Mouse (Mus musculus) CH12.LX (cell line): ENCODE measurements around the gene Pou5f2.

Experiments used
- BHLHE40 ChIP-seq: IDR thresholded peaks from 2 replicates; pipeline ENCODE4 v1.6.1; 2011; ENCODE audit warnings: mild to moderate bottlenecking, low read depth, low read length, improper control_type of control experiment
- CTCF ChIP-seq, 2 experiments: IDR thresholded peaks in 1 of 2; conservative IDR thresholded peaks in 1 of 2; 2 replicates each; pipeline ENCODE4 v1.5.1; 2011 to 2012; ENCODE audit warnings: low read depth in 2 of 2, low read length in 2 of 2, improper control_type of control experiment in 1 of 2, inconsistent platforms in 1 of 2, mild to moderate bottlenecking in 1 of 2, moderate library complexity in 1 of 2
- ELF1 ChIP-seq: IDR thresholded peaks from 2 replicates; pipeline ENCODE4 v1.6.1; 2014; ENCODE audit warnings: low read depth, mild to moderate bottlenecking, inconsistent platforms, low read length, improper control_type of control experiment
- EP300 ChIP-seq: IDR thresholded peaks from 2 replicates; pipeline ENCODE4 v1.6.1; 2011; ENCODE audit warnings: low read length, improper control_type of control experiment
- JUND ChIP-seq: conservative IDR thresholded peaks from 2 replicates; pipeline ENCODE4 v1.6.1; 2011; ENCODE audit warnings: low read depth, low read length, improper control_type of control experiment
- KAT2A ChIP-seq: IDR thresholded peaks from 2 replicates; pipeline ENCODE4 v1.6.1; 2012; ENCODE audit warnings: low read length, improper control_type of control experiment, inconsistent platforms; ENCODE audit not compliant: insufficient replicate concordance
- MAFK ChIP-seq: IDR thresholded peaks from 2 replicates; pipeline ENCODE4 v1.6.1; 2011; ENCODE audit warnings: low read length, improper control_type of control experiment; ENCODE audit not compliant: insufficient replicate concordance
- MEF2A ChIP-seq: IDR thresholded peaks from 2 replicates; pipeline ENCODE4 v1.6.1; 2014; ENCODE audit warnings: low read depth, mild to moderate bottlenecking, inconsistent platforms, low read length, improper control_type of control experiment, borderline replicate concordance
- POLR2A ChIP-seq: IDR thresholded peaks from 2 replicates; pipeline ENCODE4 v1.6.1; 2011; ENCODE audit warnings: low read depth, mild to moderate bottlenecking, improper control_type of control experiment, low read length
- POLR2AphosphoS2 ChIP-seq: IDR thresholded peaks from 2 replicates; pipeline ENCODE4 v1.6.1; 2011; ENCODE audit warnings: low read depth, low read length, improper control_type of control experiment
- SMC3 ChIP-seq: IDR thresholded peaks from 2 replicates; pipeline ENCODE4 v1.6.1; 2011; ENCODE audit warnings: low read depth, low read length, improper control_type of control experiment
- USF2 ChIP-seq: conservative IDR thresholded peaks from 2 replicates; pipeline ENCODE4 v1.6.1; 2011; ENCODE audit warnings: low read depth, low read length, improper control_type of control experiment
- ZKSCAN1 ChIP-seq: IDR thresholded peaks from 2 replicates; pipeline ENCODE4 v1.6.1; 2012; ENCODE audit warnings: low read depth, inconsistent platforms, low read length, improper control_type of control experiment, borderline replicate concordance

DNA sequence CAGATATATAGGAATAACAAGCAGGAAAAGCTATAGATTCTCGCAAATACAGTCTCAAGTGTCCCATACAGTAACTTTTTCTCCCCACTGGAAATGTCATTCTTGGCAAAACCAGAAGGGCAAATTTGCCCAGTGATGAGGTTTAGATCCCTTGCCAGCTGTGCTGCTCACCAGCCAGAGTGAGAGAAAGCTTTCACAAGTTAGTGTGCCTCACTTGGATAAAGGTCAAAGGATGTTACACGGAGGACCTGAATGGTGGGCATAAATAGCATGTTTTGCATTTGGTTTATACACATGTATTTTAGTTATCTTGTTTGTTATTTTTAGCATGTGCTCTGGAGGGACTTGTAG lies 41.9 kb upstream of the Pou5f2 start:
- no peak for TF ChIP-seq MEF2A
- no peak for TF ChIP-seq POLR2A
- no peak for TF ChIP-seq ELF1
- no peak for TF ChIP-seq KAT2A
- TF ChIP-seq JUND: no peak
- TF ChIP-seq CTCF (conservative IDR thresholded peaks at IDR 0.05 in 1 of 2, IDR thresholded peaks at IDR 0.05 in 1 of 2; ENCODE audit: low read depth in 2 of 2, low read length in 2 of 2): no peak
- TF ChIP-seq MAFK: no peak
- no peak for TF ChIP-seq EP300
- TF ChIP-seq BHLHE40: no peak
- TF ChIP-seq ZKSCAN1: no peak
- no peak for TF ChIP-seq USF2
- no peak for TF ChIP-seq SMC3
- no peak for TF ChIP-seq POLR2AphosphoS2
